Comparison of ENCODE assay signal across 7 mouse cellular contexts in the genomic region with DNA sequence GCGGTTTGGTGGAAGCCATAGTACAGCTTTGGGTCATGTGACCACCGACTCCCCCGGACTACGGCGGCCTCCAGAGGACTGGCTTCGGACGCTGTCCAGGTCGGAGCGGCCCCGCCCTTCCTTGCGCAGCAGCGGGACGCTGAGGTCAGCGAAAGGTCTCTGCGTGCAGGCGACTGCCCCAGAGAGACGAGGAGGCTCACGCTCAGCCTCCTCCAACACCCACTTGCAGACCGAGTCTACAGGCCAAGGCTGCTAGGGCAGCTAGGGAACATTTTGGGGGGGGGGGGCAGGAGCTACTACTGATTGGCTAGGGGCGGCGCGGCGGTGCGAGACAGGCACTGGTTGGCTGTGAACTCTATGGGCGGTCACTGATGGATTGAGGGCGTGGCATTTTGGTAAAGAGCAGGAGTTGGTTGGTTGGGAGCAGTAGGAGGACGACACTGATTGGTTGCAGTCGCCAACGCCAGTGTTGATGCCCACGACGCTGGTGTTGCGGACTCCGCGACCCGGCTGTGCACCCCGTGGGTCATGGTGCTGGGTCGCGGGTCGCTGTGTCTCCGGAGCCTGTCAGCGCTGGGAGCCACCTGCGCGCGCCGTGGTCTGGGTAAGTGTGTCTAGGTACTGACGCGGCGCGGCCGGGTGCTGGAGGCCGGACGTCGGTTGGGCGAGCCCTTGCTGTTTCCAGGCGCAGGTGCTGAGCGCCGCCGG. TPM values are rescaled to one million over a fixed set of nuclear protein-coding genes. Genes with fewer than 3 reads are reported as not detected.
DNase-seq lines count a peak whose midpoint lies in the region; ATAC-seq lines count a peak whose summit lies in the region.

Gene Fahd1 (minus strand): TSS at position 300 of the 708 bp plus-strand sequence.

- H3K9me3 ChIP-seq in intestine, embryonic 16.5 days (ENCODE audit: control insufficient read depth, low read length): no peaks in the 10 kb centered on the region
- no peaks in the 10 kb centered on the region for H3K9me3 ChIP-seq in midbrain, embryonic 11.5 days (ENCODE audit: control insufficient read depth, low read length)

- peak within 1 kb of the TSS; percentile 97 for H3K27ac ChIP-seq in intestine, embryonic 16.5 days (ENCODE audit: low read length)
- peak within 1 kb of the TSS; percentile 73 for H3K27ac ChIP-seq in midbrain, embryonic 11.5 days (ENCODE audit: low read depth, low read length)

- under 1% methylated on average over 58 of the region's 58 CpGs for WGBS in intestine, embryonic 16.5 days
- under 1% methylated on average over 53 of the region's 58 CpGs for WGBS in midbrain, embryonic 11.5 days

- peak; percentile 98 for ATAC-seq in intestine, embryonic 16.5 days
- peak; percentile 100 for ATAC-seq in midbrain, embryonic 11.5 days (ENCODE audit: low FRiP score)

- intact Hi-C loops in left cerebral cortex, postnatal 36 days (cut with DNase I): loop anchor here (2.0 kb wide), 1 partner anchor 37 kb away; the partner anchor contains the start of genes Nubp2 and Spsb3

- DNase-seq in adrenal gland, adult 8-10 months: peak; percentile 97
- peak; percentile 97 for DNase-seq in embryo, embryonic 9.5 days (ENCODE audit: extremely low spot score)
- DNase-seq in gastrocnemius, postnatal 4 days (ENCODE audit: low spot score in 2 of 2): peak; percentile 68 to 94
- DNase-seq in left cerebral cortex, postnatal 36 days (ENCODE audit: low spot score in 2 of 2): peak; percentile 97 to 98
- peak; percentile 98 for DNase-seq in midbrain, embryonic 11.5 days (ENCODE audit: low spot score, missing footprints)
- peak; percentile 97 for DNase-seq in skeletal muscle tissue, adult 2 months (ENCODE audit: low read depth, low spot score)

- H3K27me3 ChIP-seq in intestine, embryonic 16.5 days (replicated peaks; ENCODE audit: control insufficient read depth, insufficient read depth, low read length): no peaks in the 10 kb centered on the region; the same call in 1 of the 2 replicates
- no peaks in the 10 kb centered on the region; the same call in 1 of the 2 replicates for H3K27me3 ChIP-seq in midbrain, embryonic 11.5 days (ENCODE audit: control insufficient read depth, insufficient read depth, low read length)

- peak within 1 kb of the TSS; percentile 98 for H3K4me3 ChIP-seq in intestine, embryonic 16.5 days (ENCODE audit: low read length)
- H3K4me3 ChIP-seq in midbrain, embryonic 11.5 days (ENCODE audit: low read depth, low read length): peak within 1 kb of the TSS; percentile 76

- peaks cover 14% of the 10 kb centered on the region for H3K4me1 ChIP-seq in intestine, embryonic 16.5 days (ENCODE audit: control insufficient read depth, insufficient read depth, low read length)
- H3K4me1 ChIP-seq in midbrain, embryonic 11.5 days (ENCODE audit: control insufficient read depth, insufficient read depth, low read length): peaks cover 4% of the 10 kb centered on the region; the same call in 1 of the 2 replicates

- H3K4me2 ChIP-seq in intestine, embryonic 16.5 days (ENCODE audit: low read depth, low read length): peak within 1 kb of the TSS; percentile 84
- H3K4me2 ChIP-seq in midbrain, embryonic 11.5 days: peak within 1 kb of the TSS; percentile 72

- peaks cover 3% of the 10 kb centered on the region; the same call in 1 of the 2 replicates for H3K36me3 ChIP-seq in intestine, embryonic 16.5 days (ENCODE audit: control insufficient read depth, insufficient read depth, low read length)
- H3K36me3 ChIP-seq in midbrain, embryonic 11.5 days (ENCODE audit: control insufficient read depth, insufficient read depth, low read length): no peaks in the 10 kb centered on the region

- peak within 1 kb of the TSS; percentile 92 for H3K9ac ChIP-seq in intestine, embryonic 16.5 days (ENCODE audit: low read depth, low read length)
- H3K9ac ChIP-seq in midbrain, embryonic 11.5 days (ENCODE audit: low read length): peak within 1 kb of the TSS; percentile 71

RNA-seq across cellular contexts. Expression of gene Fahd1, which starts in this region (rescaled TPM):
- total RNA-seq in adrenal gland, adult 8-10 months (2022): 10 to 100 TPM; 26.4 to 36.0 (median 32.1) TPM
- total RNA-seq in gastrocnemius, postnatal 4 days (2021): 10 to 100 TPM; 26.4 to 29.0 TPM
- polyA plus RNA-seq in intestine, embryonic 16.5 days (2015; fragmentation: Nextera tagmentation; extraction: Ambion mirVana): 115 and 132 TPM in 2 replicates
- 10 to 100 TPM; 18.0 to 20.5 TPM for total RNA-seq in left cerebral cortex, postnatal 36 days (2021)
- 18.8 and 21.5 TPM in 2 replicates for polyA plus RNA-seq in midbrain, embryonic 11.5 days (2014; fragmentation: Nextera tagmentation; extraction: Ambion mirVana)

Comparison
In these comparisons a context has a peak if more than half of its experiments do, and no peak if none do; other contexts are left out.
1. Peak in every context shown above with its lines: DNase-seq, ATAC-seq, H3K4me3 ChIP-seq and H3K27ac ChIP-seq.